Mouse (Mus musculus) myocyte (in vitro differentiated cells): Measurements from ENCODE around the gene Fggy. TPM values are rescaled to one million over a fixed set of nuclear protein-coding genes. Genes with fewer than 3 reads are reported as not detected.

Experiments used
- H3K27me3 ChIP-seq: one replicate; pipeline ENCODE4 v1.6.1; 2011; ENCODE audit not compliant: control insufficient read depth, insufficient read depth, insufficient read length
- H3K36me3 ChIP-seq: one replicate; pipeline ENCODE4 v1.6.1; 2011; ENCODE audit not compliant: control insufficient read depth, insufficient read depth
- H3K4me2 ChIP-seq: one replicate; pipeline ENCODE4 v1.6.1; 2011; ENCODE audit warnings: low read depth, control low read depth
- H3K4me3 ChIP-seq: one replicate; pipeline ENCODE4 v1.5.1; 2011; ENCODE audit warnings: mild to moderate bottlenecking, control low read depth, moderate library complexity
- H3K79me2 ChIP-seq: one replicate; pipeline ENCODE4 v1.6.1; 2011; ENCODE audit not compliant: control insufficient read depth, insufficient read depth
- H3ac ChIP-seq: one replicate; pipeline ENCODE4 v1.6.1; 2011; ENCODE audit not compliant: control insufficient read depth, insufficient read length
- CEBPB ChIP-seq: IDR thresholded peaks from 2 replicates; pipeline ENCODE4 v1.6.1; 2011; ENCODE audit warnings: mild to moderate bottlenecking, moderate library complexity; ENCODE audit not compliant: poor library complexity, insufficient read depth, severe bottlenecking
- E2F4 ChIP-seq: IDR thresholded peaks from one replicate; pipeline ENCODE4 v1.6.1; 2011; ENCODE audit warnings: mild to moderate bottlenecking, control low read depth, moderate library complexity; ENCODE audit not compliant: insufficient read depth
- MAX ChIP-seq: IDR thresholded peaks from one replicate; pipeline ENCODE4 v1.6.1; 2011; ENCODE audit warnings: low read depth, mild to moderate bottlenecking, control low read depth
- MYOD1 ChIP-seq, 3 experiments: IDR thresholded peaks; one replicate each; pipeline ENCODE4 v1.6.1; 2011; ENCODE audit warnings: control low read depth in 2 of 3, low read depth in 2 of 3, mild to moderate bottlenecking in 2 of 3, moderate library complexity in 1 of 3; ENCODE audit not compliant: insufficient read length in 2 of 3, control insufficient read depth in 1 of 3
- MYOG ChIP-seq, 3 experiments: IDR thresholded peaks; one replicate each; pipeline ENCODE4 v1.6.1; 2011; ENCODE audit warnings: control low read depth in 2 of 3, low read depth in 2 of 3, mild to moderate bottlenecking in 2 of 3; ENCODE audit not compliant: insufficient read length in 2 of 3, control insufficient read depth in 1 of 3, insufficient read depth in 1 of 3
- POLR2A ChIP-seq: IDR thresholded peaks from one replicate; pipeline ENCODE4 v1.6.1; 2011; ENCODE audit warnings: low read depth, mild to moderate bottlenecking, control low read depth, moderate library complexity; ENCODE audit not compliant: insufficient read length
- POLR2AphosphoS2 ChIP-seq: IDR thresholded peaks from one replicate; pipeline ENCODE4 v1.6.1; 2011; ENCODE audit warnings: low read depth, control low read depth; ENCODE audit not compliant: insufficient read length
- REST ChIP-seq: IDR thresholded peaks from one replicate; pipeline ENCODE4 v1.6.1; 2011; ENCODE audit warnings: mild to moderate bottlenecking, control low read depth, moderate library complexity; ENCODE audit not compliant: insufficient read depth, insufficient read length
- SRF ChIP-seq: IDR thresholded peaks from one replicate; pipeline ENCODE4 v1.6.1; 2011; ENCODE audit warnings: low read depth; ENCODE audit not compliant: control insufficient read depth, insufficient read length
- TCF12 ChIP-seq: IDR thresholded peaks from one replicate; pipeline ENCODE4 v1.6.1; 2011; ENCODE audit warnings: mild to moderate bottlenecking, control low read depth; ENCODE audit not compliant: poor library complexity, insufficient read depth, severe bottlenecking
- TCF3 ChIP-seq: IDR thresholded peaks from one replicate; pipeline ENCODE4 v1.6.1; 2011; ENCODE audit warnings: low read depth, control low read depth; ENCODE audit not compliant: insufficient read length
- USF1 ChIP-seq: IDR thresholded peaks from one replicate; pipeline ENCODE4 v1.6.1; 2011; ENCODE audit warnings: low read depth, mild to moderate bottlenecking, control low read depth, moderate library complexity
- polyA plus RNA-seq: library from polyadenylated mRNA; unstranded; fragments of >200 nt; fragmentation: generic; extraction: Trizol; gene quantifications from one replicate; pipeline ENCODE4 v1.2.1, GENCODE M21; 2012; ENCODE audit warnings: missing spikeins

Fggy gene
- polyA plus RNA-seq, 1 experiment, result 12.7 TPM

DNA sequence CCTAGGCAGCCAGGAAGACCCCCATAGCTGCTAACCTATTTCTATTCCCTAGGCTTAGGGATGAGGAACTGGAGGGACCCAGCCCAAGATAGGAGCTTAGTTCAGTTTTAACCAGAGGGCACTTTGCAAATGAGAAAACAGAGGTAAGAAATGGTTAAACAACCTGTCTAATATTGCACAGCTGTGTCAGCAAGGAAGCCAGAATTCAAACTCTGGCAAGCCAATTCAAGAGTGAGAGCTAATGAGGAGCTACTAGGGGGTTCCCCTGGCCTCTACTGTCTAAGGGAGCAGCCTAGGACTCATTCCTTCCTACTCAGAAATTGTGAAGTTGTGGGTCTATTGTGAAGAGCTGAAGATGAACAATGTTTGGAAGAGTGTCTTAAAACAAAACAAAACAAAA lies 289.9 kb downstream of the Fggy start:
- Histone ChIP-seq H3K4me3 (no peak overlapping the region), H3ac (no peak overlapping the region), H3K79me2 (no peaks in the 10 kb centered on the region), H3K36me3 (no peaks in the 10 kb centered on the region), H3K4me2 (no peak overlapping the region), H3K27me3 (no peaks in the 10 kb centered on the region)
- TF ChIP-seq POLR2A, result no peak
- TF ChIP-seq MYOG (IDR thresholded peaks at IDR 0.05; ENCODE audit: control insufficient read depth in 1 of 3, insufficient read depth in 1 of 3, insufficient read length in 2 of 3, low read depth in 2 of 3), result no peak
- TF ChIP-seq E2F4, result no peak
- no peak for TF ChIP-seq SRF
- TF ChIP-seq POLR2AphosphoS2, result no peak
- no peak for TF ChIP-seq CEBPB
- TF ChIP-seq TCF12, result no peak
- TF ChIP-seq MYOD1 (IDR thresholded peaks at IDR 0.05; ENCODE audit: control insufficient read depth in 1 of 3, insufficient read length in 2 of 3, low read depth in 2 of 3), result no peak

DNA sequence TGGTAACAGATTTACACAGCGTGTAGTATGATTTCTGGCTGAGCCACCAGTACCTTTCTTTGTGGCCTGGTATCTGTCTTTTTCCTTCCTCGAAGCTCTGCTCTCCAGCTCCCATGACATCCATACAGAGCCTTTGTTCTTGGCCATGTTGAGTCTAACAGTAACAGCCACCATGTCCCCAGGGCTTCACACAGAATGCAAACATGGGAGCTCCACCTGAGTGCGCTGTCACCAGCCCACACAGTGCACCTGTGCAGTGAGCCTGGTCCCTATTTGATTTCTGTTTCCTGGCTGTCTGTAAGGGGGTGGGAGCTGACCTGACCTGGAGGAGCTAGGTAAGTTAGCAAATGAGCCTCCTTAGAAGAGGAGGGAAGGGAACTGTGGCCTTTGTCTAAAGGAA lies 290.4 kb downstream of the Fggy start:
- H3K27me3 ChIP-seq, result no peaks in the 10 kb centered on the region
- TF ChIP-seq SRF (no peak), TCF12 (no peak), MYOG (IDR thresholded peaks at IDR 0.05; ENCODE audit: control insufficient read depth in 1 of 3, insufficient read depth in 1 of 3, insufficient read length in 2 of 3, low read depth in 2 of 3) (no peak), CEBPB (no peak), POLR2AphosphoS2 (no peak)
- no peak overlapping the region for H3ac ChIP-seq

DNA sequence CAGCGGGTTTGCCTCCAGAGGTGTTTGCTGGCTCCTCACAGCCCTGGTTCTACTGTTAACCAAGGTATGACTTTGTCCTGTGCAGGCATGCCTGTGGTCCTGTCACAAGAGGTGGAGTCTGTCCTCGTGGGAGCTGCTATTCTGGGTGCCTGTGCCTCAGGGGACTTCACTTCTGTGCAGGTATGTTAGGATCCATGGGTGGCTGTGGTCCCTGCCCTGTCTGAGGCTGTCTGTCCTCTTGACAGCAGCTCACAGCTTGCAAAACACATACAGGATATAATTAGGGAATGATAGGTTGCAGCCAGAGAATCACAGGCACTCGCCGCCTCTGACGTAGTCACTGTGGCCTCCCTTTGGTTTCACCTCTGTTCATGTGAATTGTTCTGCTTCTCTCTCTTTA lies 292.2 kb downstream of the Fggy start:
- TF ChIP-seq CEBPB (no peak), POLR2A (no peak), USF1 (no peak), SRF (no peak), POLR2AphosphoS2 (no peak), REST (no peak), E2F4 (no peak), TCF12 (no peak), MYOD1 (IDR thresholded peaks at IDR 0.05; ENCODE audit: control insufficient read depth in 1 of 3, insufficient read length in 2 of 3, low read depth in 2 of 3) (no peak), MAX (no peak), MYOG (IDR thresholded peaks at IDR 0.05; ENCODE audit: control insufficient read depth in 1 of 3, insufficient read depth in 1 of 3, insufficient read length in 2 of 3, low read depth in 2 of 3) (no peak), TCF3 (no peak)
- H3K36me3 ChIP-seq, result no peaks in the 10 kb centered on the region
- no peak overlapping the region for H3ac ChIP-seq
- H3K79me2 ChIP-seq, result no peaks in the 10 kb centered on the region
- no peaks in the 10 kb centered on the region for H3K27me3 ChIP-seq
- no peak overlapping the region for H3K4me3 ChIP-seq
- no peak overlapping the region for H3K4me2 ChIP-seq

More for the DNA sequence above, 290.4 kb downstream of the Fggy start:
- no peaks in the 10 kb centered on the region for H3K79me2 ChIP-seq
- H3K4me2 ChIP-seq, result no peak overlapping the region
- no peak overlapping the region for H3K4me3 ChIP-seq
- H3K36me3 ChIP-seq, result no peaks in the 10 kb centered on the region

DNA sequence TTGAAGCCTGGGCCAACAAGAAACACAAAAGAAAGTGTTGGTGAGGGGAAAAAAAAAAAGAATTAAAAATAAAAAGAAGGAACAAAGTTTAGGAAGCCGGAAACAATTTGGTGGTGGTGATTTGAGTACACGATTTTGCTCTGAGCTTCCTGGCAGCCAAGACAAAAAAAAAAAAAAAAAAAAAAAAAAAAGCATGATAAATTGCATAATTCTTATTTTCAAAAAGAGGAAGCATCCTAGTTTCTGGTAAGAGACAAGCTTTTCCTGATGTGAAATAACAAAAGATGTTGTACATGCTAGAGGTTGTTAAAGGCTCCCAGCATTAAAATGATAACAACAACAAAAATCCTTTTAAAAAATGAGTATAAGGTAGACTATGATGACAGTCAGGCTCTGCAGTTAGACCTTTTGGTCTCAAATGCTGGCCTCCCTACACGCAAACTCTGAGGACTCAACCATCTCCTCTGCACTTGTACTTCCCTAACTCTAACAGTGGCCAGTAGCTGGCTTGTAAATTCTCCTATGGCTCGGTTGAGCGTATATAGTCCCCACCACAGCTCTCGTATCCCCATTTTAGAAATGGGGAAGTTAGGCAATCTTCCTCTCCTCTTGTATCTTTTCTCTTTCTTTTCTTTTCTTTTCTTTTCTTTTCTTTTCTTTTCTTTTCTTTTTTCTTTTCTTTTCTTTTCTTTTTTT lies 292.9 kb downstream of the Fggy start:
- Histone ChIP-seq H3K36me3 (no peaks in the 10 kb centered on the region), H3ac (no peak overlapping the region), H3K79me2 (no peaks in the 10 kb centered on the region), H3K4me3 (no peak overlapping the region), H3K4me2 (no peak overlapping the region), H3K27me3 (no peaks in the 10 kb centered on the region)
- TF ChIP-seq USF1, result no peak
- TF ChIP-seq TCF12, result no peak

DNA sequence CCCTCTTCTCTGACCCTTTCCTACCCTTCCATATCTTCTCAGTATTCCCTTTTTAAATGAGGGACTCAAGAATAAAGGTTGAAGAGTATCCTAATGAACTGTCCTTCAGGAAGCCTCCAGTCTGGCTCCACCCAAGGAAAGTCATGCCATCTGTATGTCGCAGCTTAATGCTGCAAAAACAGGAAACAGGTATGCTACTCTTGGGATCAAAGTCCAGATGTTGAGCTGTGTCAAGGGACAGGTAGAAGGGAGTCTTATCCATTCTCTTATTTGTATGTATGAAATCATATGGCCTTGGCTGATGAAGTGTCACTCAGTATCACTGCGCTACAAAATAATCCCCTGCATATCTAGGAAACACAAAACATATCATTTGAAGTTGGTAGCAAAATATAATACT lies 294.9 kb downstream of the Fggy start:
- TF ChIP-seq MAX (no peak), TCF3 (no peak), SRF (no peak), TCF12 (no peak), POLR2AphosphoS2 (no peak), REST (no peak), E2F4 (no peak), CEBPB (no peak), MYOG (IDR thresholded peaks at IDR 0.05; ENCODE audit: control insufficient read depth in 1 of 3, insufficient read depth in 1 of 3, insufficient read length in 2 of 3, low read depth in 2 of 3) (no peak), USF1 (no peak), POLR2A (no peak), MYOD1 (IDR thresholded peaks at IDR 0.05; ENCODE audit: control insufficient read depth in 1 of 3, insufficient read length in 2 of 3, low read depth in 2 of 3) (no peak)

More for the DNA sequence above, 294.9 kb downstream of the Fggy start:
- no peak overlapping the region for H3ac ChIP-seq
- no peaks in the 10 kb centered on the region for H3K79me2 ChIP-seq
- no peaks in the 10 kb centered on the region for H3K27me3 ChIP-seq
- no peak overlapping the region for H3K4me2 ChIP-seq
- H3K4me3 ChIP-seq, result no peak overlapping the region
- no peaks in the 10 kb centered on the region for H3K36me3 ChIP-seq
